ENCODE assay signal across 11 mouse cellular contexts in the genomic region with DNA sequence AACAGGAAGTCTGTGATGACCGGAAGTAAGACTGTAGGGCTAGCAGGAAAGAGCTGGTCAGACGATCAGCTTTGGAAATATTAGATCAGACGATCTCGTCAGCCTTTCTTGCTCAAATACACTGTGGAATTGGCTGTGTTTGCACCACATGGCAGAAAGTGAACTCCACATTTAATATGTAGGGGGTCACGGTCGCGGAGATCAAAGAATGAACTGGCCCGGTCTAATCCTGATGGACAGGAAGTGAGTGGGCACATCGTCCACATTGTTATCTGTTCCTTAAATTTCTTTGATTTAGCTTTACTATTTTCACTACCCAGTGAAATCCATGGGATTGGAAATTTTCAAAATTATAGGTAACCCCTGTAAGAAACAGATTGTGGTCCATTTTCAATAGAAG. TPM values are rescaled to one million over a fixed set of nuclear protein-coding genes. Genes with fewer than 3 reads are reported as not detected.
DNase-seq lines count a peak whose midpoint lies in the region; ATAC-seq and TF ChIP-seq lines count a peak whose summit lies in the region.
"Had no signal": no experiment of that assay in that cellular context is flagged by ENCODE, and none has a peak within 500 bp of the region (broad histone marks: within the 10 kb centered on the region; RNA-seq: fewer than 3 reads in every experiment).

No protein-coding gene starts in this region.

- no peaks in the 10 kb centered on the region for H3K27me3 ChIP-seq in lung, embryonic 16.5 days (ENCODE audit: control insufficient read depth, insufficient read depth, low read depth, low read length)
- H3K27me3 ChIP-seq in hindbrain, embryonic 15.5 days, result no peaks in the 10 kb centered on the region
- no peaks in the 10 kb centered on the region for H3K27me3 ChIP-seq in midbrain, postnatal 0 days (ENCODE audit: insufficient read depth, low read length)

- TF ChIP-seq CTCF in midbrain, postnatal 0 days (IDR thresholded peaks at IDR 0.05), result no peak

- H3K4me3 ChIP-seq in lung, embryonic 16.5 days (ENCODE audit: low read length), result no peak overlapping the region
- H3K4me3 ChIP-seq in hindbrain, embryonic 15.5 days, result no peak overlapping the region
- no peak overlapping the region for H3K4me3 ChIP-seq in midbrain, postnatal 0 days (ENCODE audit: low read depth, low read length)
- H3K4me3 ChIP-seq: liver, embryonic 12.5 days had no signal

- H3K36me3 ChIP-seq in lung, embryonic 16.5 days (ENCODE audit: control insufficient read depth, insufficient read depth, low read length), result no peaks in the 10 kb centered on the region
- no peaks in the 10 kb centered on the region for H3K36me3 ChIP-seq in hindbrain, embryonic 15.5 days
- no peaks in the 10 kb centered on the region for H3K36me3 ChIP-seq in midbrain, postnatal 0 days (ENCODE audit: insufficient read depth, low read length)
- H3K36me3 ChIP-seq: liver, embryonic 12.5 days had no signal

- peaks cover 14% of the 10 kb centered on the region for H3K4me1 ChIP-seq in lung, embryonic 16.5 days (replicated peaks; ENCODE audit: control insufficient read depth, insufficient read depth, low read length)
- peaks cover 12% of the 10 kb centered on the region for H3K4me1 ChIP-seq in hindbrain, embryonic 15.5 days (replicated peaks)
- no peaks in the 10 kb centered on the region for H3K4me1 ChIP-seq in midbrain, postnatal 0 days (ENCODE audit: insufficient read depth, low read length)
- H3K4me1 ChIP-seq: liver, embryonic 12.5 days had no signal

- H3K9me3 ChIP-seq in lung, embryonic 16.5 days (ENCODE audit: control insufficient read depth, low read length), result no peaks in the 10 kb centered on the region
- no peaks in the 10 kb centered on the region for H3K9me3 ChIP-seq in hindbrain, embryonic 15.5 days
- H3K9me3 ChIP-seq in midbrain, postnatal 0 days (ENCODE audit: low read length), result no peaks in the 10 kb centered on the region
- H3K9me3 ChIP-seq: liver, embryonic 12.5 days had no signal

- H3K4me2 ChIP-seq in lung, embryonic 16.5 days (ENCODE audit: low read depth, low read length), result peak overlapping the region; percentile 20; the same call in 1 of the 2 replicates
- H3K4me2 ChIP-seq in hindbrain, embryonic 15.5 days, result peak overlapping the region; percentile 33
- H3K4me2 ChIP-seq in midbrain, postnatal 0 days (ENCODE audit: low read depth, low read length, poor library complexity, severe bottlenecking), result peak overlapping the region; percentile 32

- no peak overlapping the region for H3K9ac ChIP-seq in lung, embryonic 16.5 days (ENCODE audit: low read length)
- H3K9ac ChIP-seq in hindbrain, embryonic 15.5 days, result no peak overlapping the region
- no peak overlapping the region for H3K9ac ChIP-seq in midbrain, postnatal 0 days (replicated peaks; ENCODE audit: low read length, poor library complexity, severe bottlenecking)
- H3K9ac ChIP-seq: liver, embryonic 12.5 days had no signal

- no peak for ATAC-seq in lung, embryonic 16.5 days (ENCODE audit: low read depth)
- no peak for ATAC-seq in hindbrain, embryonic 15.5 days (ENCODE audit: low FRiP score, low read depth)
- ATAC-seq in midbrain, postnatal 0 days (ENCODE audit: low FRiP score), result no peak
- ATAC-seq: liver, embryonic 12.5 days had no signal

- DNase-seq in heart, adult 11 months, result peak; percentile 57
- DNase-seq in heart, postnatal 36 days, result no peak
- no peak for DNase-seq in lung, postnatal 4 days
- no peak for DNase-seq in midbrain, postnatal 0 days (ENCODE audit: low spot score)
- no peak for DNase-seq in urinary bladder, postnatal 25 days (ENCODE audit: low spot score)
- no peak for DNase-seq in layer of hippocampus, adult 18-20 months (ENCODE audit: low spot score in 2 of 2)
- DNase-seq: gastrocnemius, postnatal 10 days; layer of hippocampus, postnatal 36 days had no signal

- no peak overlapping the region for H3K27ac ChIP-seq in lung, embryonic 16.5 days (ENCODE audit: low read length)
- H3K27ac ChIP-seq in hindbrain, embryonic 15.5 days (replicated peaks), result no peak overlapping the region
- H3K27ac ChIP-seq in midbrain, postnatal 0 days (ENCODE audit: low read depth, low read length), result no peak overlapping the region
- H3K27ac ChIP-seq: liver, embryonic 12.5 days had no signal

- intact Hi-C loops in heart, postnatal 36 days (cut with DNase I), result no loop called here

- 41% methylated on average over 9 of the region's 9 CpGs for WGBS in lung, embryonic 16.5 days
- WGBS in hindbrain, embryonic 15.5 days, result 49% methylated on average over 9 of the region's 9 CpGs
- 12% methylated on average over 9 of the region's 9 CpGs for WGBS in midbrain, postnatal 0 days

RNA-seq across cellular contexts. Expression of a gene that starts 42.3 kb away (rescaled TPM):
- 10 to 100 TPM; 33.4 to 39.1 TPM for total RNA-seq in heart, postnatal 36 days (2021)
- polyA plus RNA-seq in lung, embryonic 16.5 days (2015; fragmentation: Nextera tagmentation; extraction: Ambion mirVana), result 36.4 and 38.9 TPM in 2 replicates
- 8.9 and 9.3 TPM in 2 replicates for polyA plus RNA-seq in hindbrain, embryonic 15.5 days (2015; fragmentation: Nextera tagmentation; extraction: Ambion mirVana)
- 7.2 and 8.9 TPM in 2 replicates for total RNA-seq in midbrain, postnatal 0 days (2014; rRNA removed)
- polyA plus RNA-seq in midbrain, postnatal 0 days (2015; fragmentation: Nextera tagmentation; extraction: Ambion mirVana), result 5.9 and 6.8 TPM in 2 replicates
- total RNA-seq in layer of hippocampus, adult 18-20 months (2021), result 10 to 100 TPM; 21.0 to 22.9 TPM
